Mouse (Mus musculus): Measurements from ENCODE around the gene Ankrd9.

DNA sequence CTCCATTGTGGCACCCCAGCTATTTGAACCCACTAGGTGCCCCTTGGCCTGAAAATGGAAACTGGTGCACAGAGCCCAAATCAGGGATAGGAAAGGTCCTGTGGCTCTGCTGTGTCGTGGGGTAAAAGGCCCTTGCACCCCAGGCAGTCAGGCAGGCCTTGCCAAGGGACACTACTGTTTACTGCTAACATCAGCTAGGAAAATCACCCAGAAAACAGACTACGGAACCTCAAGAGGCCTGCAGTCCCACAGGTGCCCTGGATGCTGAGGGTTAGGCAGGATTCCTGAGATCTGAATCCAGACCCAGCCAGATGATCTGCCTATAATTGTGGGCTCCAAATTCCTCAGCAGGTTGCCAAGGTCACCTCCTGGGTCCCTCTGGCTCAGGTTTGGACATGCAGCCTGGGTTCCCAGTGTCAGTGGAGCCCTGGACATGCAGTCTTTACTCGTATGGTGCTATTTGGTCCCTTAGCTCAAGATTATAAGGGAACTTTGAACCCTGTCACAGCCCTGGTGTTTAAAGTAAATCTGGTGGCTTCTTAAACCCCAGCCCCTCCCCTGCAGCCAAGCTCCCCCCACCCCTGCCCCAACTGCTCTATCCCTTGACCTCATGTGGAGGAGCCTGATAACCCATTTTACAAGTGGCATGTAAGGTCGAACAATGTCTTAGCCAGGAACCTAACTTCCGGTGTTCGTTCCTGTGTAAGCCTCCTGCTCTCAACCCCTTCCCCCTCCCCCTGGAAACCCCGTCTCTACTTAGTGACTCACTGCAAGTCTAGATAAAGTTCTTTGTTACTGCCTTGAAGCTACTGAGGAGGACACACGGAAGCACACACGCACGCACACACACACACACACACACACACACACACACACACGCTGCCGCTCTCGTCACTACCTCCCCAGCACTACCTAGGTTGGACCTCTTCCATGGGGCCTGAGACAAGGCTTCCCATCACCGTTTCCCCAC lies 28.6 kb upstream of the Ankrd9 start:
- TF ChIP-seq CTCF (IDR thresholded peaks at IDR 0.05; ENCODE audit: low read depth, low read length) (no peak), POLR2A (IDR thresholded peaks at IDR 0.05; ENCODE audit: borderline replicate concordance, low read depth, low read length) (no peak)
